Mouse (Mus musculus): ENCODE results near the gene Utp18. TPM values are rescaled to one million over a fixed set of nuclear protein-coding genes. Genes with fewer than 3 reads are reported as not detected.

Gene Utp18
- 53.4 TPM for polyA plus RNA-seq (2014; fragmentation: Illumina TruSeq; extraction: RNeasy Lipid Tissue Mini Kit (QIAGEN cat#74804); ENCODE audit: low read depth, low replicate concordance)

GRCm38 (mm10) chr11:93885572-93886410 lies at the start of gene Utp18, which contains the start of gene Mbtd1:
Gene Utp18, minus strand, starts transcription at chr11:93885766.
Gene Mbtd1, plus strand, starts transcription at chr11:93885852.

Other genes with a start within 250 kb of the Utp18 start
- gene Mbtd1, start 86 bp upstream of the Utp18 start, polyA plus RNA-seq (2014; fragmentation: Illumina TruSeq; extraction: RNeasy Lipid Tissue Mini Kit (QIAGEN cat#74804); ENCODE audit: low read depth, low replicate concordance) = 42.0 TPM
- gene Nme2, start 70.5 kb upstream of the Utp18 start, polyA plus RNA-seq (2014; fragmentation: Illumina TruSeq; extraction: RNeasy Lipid Tissue Mini Kit (QIAGEN cat#74804); ENCODE audit: low read depth, low replicate concordance) = 210 TPM
- gene Gm20390, start 82.5 kb upstream of the Utp18 start, polyA plus RNA-seq (2014; fragmentation: Illumina TruSeq; extraction: RNeasy Lipid Tissue Mini Kit (QIAGEN cat#74804); ENCODE audit: low read depth, low replicate concordance) = not detected
- 24.6 TPM for gene Nme1, start 82.8 kb upstream of the Utp18 start, polyA plus RNA-seq (2014; fragmentation: Illumina TruSeq; extraction: RNeasy Lipid Tissue Mini Kit (QIAGEN cat#74804); ENCODE audit: low read depth, low replicate concordance)
- 140 TPM for gene Spag9, start 110.3 kb upstream of the Utp18 start, polyA plus RNA-seq (2014; fragmentation: Illumina TruSeq; extraction: RNeasy Lipid Tissue Mini Kit (QIAGEN cat#74804); ENCODE audit: low read depth, low replicate concordance)

All from kidney, adult 10 weeks (tissue).